Mouse (Mus musculus) myocyte (in vitro differentiated cells): Measurements from ENCODE around the gene Tepp.

Source experiments
- MYOG ChIP-seq, 3 experiments: IDR thresholded peaks; one replicate each; pipeline ENCODE4 v1.6.1; 2011; ENCODE audit warnings: control low read depth in 2 of 3, low read depth in 2 of 3, mild to moderate bottlenecking in 2 of 3; ENCODE audit not compliant: insufficient read length in 2 of 3, control insufficient read depth in 1 of 3, insufficient read depth in 1 of 3
- POLR2A ChIP-seq: IDR thresholded peaks from one replicate; pipeline ENCODE4 v1.6.1; 2011; ENCODE audit warnings: low read depth, mild to moderate bottlenecking, control low read depth, moderate library complexity; ENCODE audit not compliant: insufficient read length
- TCF12 ChIP-seq: IDR thresholded peaks from one replicate; pipeline ENCODE4 v1.6.1; 2011; ENCODE audit warnings: mild to moderate bottlenecking, control low read depth; ENCODE audit not compliant: poor library complexity, insufficient read depth, severe bottlenecking

GRCm38 (mm10) chr8:95354606-95355005 lies 44.2 kb downstream of the Tepp start:
- TF ChIP-seq MYOG (IDR thresholded peaks at IDR 0.05; ENCODE audit: control insufficient read depth in 1 of 3, insufficient read depth in 1 of 3, insufficient read length in 2 of 3, low read depth in 2 of 3) (no peak), TCF12 (no peak), POLR2A (no peak)
